Mouse (Mus musculus) heart, adult 9 months (tissue): ENCODE data around the gene Tagln.

Source experiments
- DNase-seq, 2 experiments: peaks; one replicate each; pipeline ENCODE4 v3.0.0; 2022; ENCODE audit warnings: low spot score in 2 of 2

Tagln gene

DNA sequence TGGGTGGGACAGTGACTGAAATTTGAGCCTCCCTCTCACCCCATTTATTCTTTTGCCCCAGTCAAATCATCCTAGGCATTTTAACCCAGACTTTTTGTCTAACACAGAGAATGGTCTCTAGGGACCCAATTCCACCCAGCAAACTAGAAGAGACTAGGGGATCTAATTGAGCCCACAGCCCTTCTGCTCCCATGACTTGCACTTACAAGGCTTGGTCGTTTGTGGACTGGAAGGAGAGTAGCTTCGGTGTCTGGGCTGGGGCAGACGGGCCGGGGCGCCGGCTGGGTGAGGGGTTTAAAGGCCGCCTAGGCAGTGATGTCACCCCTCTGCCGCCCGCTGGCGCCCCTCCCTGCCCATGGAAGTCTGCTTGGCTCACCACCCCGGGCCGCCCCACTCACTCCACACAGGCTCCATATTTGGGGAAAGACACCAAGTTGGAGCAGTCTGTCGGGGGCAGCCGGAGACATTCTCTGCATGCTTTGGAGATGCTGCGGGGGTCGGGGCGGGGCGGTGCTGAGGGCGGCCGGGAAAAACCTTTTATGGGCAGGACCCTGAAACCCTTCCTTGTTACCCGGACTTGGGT lies at the start of gene Tagln:
TSS of gene Tagln (minus strand) at position 431 of the 583 bp plus-strand sequence.
- no peak for DNase-seq

GRCm38 (mm10) chr9:45985229-45985567 lies 49.3 kb upstream of the Tagln start:
- peak; percentile 61 to 72 for DNase-seq

GRCm38 (mm10) chr9:45984409-45985228 lies 48.8 kb upstream of the Tagln start:
- DNase-seq = peak; percentile 86 to 88

DNA sequence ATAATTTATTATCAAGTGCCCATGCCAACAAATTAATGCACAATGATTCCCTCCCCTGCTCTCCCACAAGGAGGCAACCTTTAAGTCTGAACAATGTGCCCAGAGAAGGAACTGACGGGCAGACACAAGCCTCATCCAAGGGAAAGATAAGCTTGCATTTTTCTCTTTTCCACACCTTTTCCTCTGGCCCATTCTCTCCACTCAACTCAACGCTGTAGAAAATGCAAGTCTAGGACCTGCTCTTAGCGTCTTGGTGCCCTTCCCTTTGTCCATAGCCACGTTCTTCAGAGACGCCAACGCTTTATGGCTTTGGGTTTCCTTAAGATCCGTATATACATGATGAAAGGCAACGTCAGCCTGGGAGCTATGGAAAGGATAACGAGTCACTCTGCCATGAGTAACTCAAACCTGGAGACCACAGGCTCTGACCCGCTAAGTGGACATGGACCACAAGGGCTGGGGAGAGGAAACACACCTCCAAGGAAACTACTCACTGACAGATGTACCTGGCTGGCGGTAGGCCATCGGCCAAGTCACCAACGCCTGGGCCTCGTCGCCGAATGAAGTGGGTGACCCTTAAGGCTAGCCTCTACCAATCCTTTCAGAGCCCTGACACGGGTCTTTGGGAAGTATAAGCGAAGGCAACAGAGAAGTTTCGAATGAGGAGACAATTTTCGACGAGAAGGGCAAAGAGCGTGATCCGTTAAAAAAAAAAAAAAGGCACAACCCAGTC lies 48.0 kb upstream of the Tagln start:
- peak; percentile 11 to 26 for DNase-seq

DNA sequence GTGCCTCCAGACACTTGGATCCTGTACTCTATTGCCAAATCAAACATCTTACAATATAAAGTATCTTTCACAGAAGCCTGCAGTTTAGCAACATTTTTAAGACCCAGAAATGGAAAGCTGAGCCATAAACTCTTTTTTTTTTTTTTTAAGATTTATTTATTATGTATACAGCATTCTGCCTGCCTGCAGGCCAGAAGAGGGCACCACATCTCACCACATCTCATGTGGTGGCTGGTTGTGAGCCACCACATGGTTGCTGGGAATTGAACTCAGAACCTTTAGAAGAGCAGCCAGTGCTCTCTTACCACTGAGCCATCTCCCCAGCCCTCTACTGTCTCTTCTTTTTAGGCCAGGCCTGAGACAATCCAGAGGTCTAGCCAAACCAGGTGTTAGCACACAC lies 45.5 kb upstream of the Tagln start:
- DNase-seq = no peak

DNA sequence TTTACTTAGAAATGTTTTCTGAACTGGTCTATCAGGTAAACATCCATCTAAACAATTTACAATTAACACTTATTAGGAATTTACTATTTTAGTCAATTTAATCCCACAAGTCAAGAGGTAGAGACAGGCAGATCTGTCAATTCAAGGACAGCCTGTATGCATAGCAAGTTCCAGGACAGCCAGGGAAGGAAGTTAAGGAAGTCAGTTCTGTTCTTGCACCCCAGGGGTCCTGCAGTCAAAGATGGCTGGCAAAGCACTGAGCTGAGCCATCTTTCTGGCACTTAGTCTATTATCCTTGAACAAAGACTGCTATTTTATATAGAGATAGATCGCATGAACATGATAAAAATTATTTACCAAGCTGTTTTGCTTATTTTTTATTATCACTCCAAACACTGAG lies 44.8 kb upstream of the Tagln start:
- DNase-seq = no peak

GRCm38 (mm10) chr9:45979778-45980177 lies 43.9 kb upstream of the Tagln start:
- DNase-seq = no peak

GRCm38 (mm10) chr9:45976884-45977283 lies 41.0 kb upstream of the Tagln start:
- no peak for DNase-seq

DNA sequence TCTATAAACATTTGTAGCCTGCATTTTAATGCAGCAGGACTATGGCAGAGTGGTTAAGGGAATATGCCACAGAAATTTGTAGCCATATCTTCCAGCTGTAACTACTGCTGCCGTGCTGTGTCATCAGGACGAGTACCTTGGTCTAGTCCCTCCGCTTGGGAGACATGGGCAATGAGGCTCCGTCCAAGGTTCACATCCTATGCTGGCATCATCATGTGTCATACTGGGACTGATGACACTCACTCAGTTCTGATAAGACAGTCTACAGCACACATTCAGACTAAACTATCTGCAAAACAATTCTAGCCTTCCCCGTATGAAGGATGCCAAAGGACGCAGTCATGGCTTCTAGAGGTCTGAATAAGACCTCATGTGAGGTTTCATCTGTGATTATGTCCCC lies 27.7 kb upstream of the Tagln start:
- no peak for DNase-seq

DNA sequence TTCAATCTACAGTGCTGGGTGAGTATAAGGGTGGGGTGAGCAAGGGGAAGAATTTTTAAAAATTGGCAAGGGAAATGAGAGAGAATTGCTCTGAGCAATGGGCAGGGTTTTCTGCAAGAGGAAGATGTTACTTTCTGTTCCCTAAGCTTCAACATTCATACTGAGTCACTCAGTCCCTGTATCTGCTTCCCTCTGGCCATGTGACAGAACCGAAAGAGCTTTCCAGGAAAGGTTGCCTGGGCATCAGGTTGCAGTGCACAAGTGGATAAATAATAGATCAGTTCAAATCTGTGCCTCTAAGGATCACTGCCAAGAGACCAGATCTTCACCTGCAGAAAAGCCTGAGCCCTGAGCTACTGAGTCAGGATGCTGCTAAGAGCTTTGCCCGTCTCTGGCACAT lies 26.0 kb upstream of the Tagln start:
- peak; percentile 34 to 61 for DNase-seq

- no peak for DNase-seq
Measured at GRCm38 (mm10) chr9:45959661-45960060, 23.8 kb upstream of the Tagln start.

DNA sequence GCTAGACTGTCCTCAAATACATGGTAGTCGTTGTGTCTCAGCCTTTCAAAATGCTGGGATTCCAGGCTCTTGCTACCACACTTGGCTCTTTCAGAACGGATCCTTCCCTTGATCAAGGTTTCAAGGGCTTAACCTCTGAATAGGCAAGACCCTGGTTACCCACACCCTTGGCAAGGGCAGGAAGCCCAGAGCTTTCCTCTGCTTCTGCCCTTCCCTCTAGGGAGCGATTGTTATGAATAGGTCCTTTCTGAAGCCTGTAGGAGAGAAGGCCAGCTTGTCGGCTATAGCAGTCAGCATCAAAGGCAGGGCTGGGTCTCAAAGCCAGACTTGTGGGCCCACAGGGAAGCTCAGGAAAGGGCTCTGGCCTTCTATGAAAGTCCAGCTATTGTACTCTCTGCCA lies 23.0 kb upstream of the Tagln start:
- DNase-seq = no peak

DNA sequence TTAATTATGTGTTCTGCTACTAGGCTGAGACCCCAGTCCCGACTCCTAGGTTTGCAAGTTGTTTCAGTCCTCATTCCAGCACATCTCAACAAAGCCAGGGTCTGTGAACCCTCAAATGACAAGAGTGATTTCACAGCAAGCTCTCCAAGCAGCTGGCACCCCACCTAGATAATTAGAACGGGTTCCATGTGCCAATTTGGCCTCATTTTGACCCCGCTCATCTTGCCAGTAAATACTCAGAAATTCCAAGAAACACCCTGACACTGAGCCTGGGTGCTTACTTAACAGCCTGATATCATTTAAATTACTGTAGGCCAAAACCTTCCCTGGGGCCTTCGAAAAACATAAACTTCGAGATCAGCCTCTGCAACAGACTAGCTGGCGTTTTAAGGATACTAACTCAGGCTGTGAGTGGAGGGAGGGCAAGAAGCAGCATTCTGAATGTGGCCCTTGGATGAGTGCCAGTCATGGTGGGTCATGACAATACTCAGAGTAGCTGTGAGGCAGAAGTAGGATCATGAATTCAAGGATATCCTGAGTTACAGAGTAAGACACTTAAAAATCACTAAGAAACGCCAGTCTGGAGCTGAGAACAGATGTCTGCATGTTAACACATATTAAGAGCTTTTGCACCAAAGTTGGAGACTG lies 22.3 kb upstream of the Tagln start:
- DNase-seq = peak in 1 of 2 experiments; percentile 28

DNA sequence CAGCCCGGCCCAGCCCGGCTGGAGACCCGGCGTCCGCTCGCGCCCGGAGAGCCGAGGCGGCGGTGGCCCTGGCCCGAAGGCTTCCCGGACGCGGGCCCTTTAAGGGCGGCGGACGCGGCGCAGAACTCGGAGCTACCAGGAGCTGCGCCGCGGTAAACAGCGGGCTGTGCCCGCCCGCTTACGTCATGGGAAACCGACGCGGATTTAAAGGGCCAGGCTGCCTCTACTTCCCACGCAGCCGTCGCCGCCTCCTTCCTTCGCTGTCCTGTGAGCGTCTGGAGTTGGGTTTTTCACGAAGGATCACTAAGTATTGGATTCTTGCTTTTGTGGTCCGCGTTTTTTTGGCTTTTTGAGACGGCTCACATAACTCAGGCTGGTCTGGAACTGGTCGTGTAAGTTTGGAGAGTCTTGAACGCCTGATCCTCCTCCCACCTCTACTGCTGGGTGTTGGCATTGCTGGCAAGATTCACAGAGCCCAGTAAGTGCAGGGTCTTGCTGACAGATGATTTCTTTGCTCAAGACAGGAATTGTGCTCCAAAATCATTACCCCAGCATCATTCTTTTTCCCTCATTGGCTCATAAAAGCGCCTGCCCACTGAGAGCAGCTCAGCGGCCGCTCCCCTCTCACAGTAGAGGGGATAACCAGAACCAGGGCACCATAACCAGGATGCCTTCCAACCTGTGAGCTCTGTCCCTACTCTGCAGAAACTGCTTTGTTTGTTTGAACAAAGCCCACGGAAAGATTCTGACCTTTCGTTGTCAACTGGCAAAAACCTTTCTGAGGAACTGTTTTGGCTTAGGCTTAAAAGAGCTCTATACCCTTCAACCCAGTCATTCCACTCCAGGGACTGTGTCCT lies 19.5 kb upstream of the Tagln start, which contains the start of gene Sidt2:
TSS of gene Sidt2 (minus strand) at position 152 of the 857 bp plus-strand sequence.
- DNase-seq = peak; percentile 88 to 92

DNA sequence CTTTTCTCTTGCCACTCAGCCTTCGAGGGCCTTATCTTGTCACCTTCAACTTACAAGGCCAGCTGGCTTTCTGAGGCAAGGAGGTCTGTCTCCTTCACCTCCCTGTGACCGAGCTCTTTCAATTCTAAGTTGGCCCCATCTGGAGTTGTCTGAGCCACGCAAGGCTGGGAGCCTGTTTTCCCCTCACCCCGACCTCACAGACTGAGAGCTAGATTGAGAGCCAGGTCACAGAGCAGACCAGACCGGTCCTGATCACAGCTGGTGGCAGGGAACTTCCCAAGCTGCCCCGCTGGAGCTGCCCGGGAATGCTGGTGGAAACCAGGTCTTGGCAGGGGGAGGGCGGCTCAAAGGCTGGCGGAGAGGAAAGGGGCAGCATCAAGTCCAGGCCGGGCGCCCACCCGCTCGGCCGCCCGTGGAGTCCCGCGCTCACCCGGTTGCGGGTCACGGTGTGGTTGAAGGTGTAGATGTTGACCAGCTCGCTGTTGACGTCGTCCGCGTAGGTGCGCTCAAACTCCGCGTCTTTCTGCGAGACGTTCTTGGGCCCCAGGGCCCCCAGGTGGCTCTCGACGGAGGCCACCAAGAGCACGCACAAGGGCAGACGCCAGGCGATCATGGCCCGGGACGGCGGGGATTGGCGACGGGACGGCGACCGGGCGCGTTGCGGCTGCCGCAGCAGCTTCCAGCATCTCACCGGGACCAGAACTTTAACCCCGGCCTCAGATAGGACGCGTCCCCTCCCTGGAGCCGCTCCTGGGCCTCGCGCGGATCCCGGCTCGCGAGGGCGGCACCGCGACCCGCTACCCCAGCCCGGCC lies 18.6 kb upstream of the Tagln start:
- peak in 1 of 2 experiments; percentile 51 for DNase-seq

DNA sequence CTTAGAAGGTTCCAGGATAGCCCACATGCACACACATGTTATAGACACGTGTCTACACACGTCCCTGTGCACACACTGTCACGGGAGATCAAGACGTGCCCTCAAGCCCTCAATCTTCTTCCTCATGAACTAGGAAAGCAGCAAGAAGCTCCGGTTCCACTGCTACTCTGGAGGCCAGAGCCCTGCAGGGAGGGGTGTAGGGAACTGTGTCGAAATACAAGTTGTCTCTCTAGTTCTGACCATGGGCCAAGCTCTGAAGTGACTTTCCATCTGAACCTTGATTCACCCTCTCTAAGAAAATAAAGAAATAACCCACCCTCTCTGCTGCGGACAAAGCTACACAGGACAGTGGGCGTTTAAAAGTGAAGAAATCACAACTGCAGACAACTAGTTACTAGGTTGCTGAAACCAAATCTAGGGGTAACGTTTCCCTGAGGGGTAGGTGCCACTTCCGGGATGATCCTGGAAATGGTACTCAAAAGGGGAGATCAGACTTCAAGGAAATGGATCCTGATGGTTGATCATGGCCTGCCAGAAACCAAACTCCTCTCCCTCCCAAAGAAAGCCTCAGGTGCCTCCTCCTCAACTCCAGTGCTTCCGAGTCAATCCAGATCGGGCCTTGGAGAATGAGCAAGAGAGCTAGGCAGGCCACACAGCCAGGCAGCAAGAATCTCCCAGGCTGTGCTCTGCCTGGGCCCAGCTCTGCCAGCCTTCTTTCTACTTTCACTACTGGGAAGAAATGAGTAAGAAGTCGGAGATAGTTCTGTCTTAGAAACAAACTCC lies 17.8 kb upstream of the Tagln start:
- DNase-seq = peak in 1 of 2 experiments; percentile 28

DNA sequence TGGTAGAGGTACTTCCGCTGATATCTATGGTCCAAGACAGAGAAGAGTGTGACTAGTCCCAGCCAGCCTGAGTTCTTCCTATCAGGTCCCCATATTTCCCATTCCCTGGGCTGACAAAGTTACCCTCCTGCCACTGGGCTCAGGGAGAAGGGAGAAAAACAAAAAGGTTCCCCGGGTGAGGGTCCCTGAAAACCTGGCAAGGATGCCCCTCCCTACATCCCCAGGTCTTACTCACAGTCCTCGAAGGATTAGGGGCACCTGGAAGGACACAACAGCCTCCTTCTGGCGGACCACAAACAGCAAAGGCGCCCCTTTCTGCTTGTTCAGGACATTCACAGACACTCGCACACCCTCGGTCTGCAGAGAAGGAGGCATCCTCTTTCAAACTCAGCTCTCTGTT lies 17.0 kb upstream of the Tagln start:
- no peak for DNase-seq

DNA sequence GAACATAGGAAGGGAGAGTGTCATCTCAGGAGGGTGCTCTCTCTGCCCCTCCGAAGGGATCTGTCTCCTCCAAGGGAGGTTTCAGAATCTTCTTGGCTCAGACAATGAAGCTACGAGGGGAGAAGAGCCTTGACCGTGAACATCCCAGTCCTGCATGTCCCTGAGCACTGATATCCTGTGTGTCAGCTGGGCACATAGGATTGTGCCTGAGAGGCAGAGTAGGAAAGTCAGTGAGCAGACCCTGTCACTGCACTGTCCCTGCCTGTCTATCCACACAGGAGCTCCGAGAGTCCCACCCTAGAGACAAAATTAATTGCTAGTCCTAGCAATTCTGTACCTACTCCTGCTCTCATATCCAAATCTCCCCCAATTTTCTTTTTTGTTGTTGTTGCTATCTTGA lies 16.2 kb upstream of the Tagln start:
- DNase-seq = no peak

- DNase-seq = no peak
Measured at GRCm38 (mm10) chr9:45946872-45947183, 11.0 kb upstream of the Tagln start.
